Mouse (Mus musculus) erythroblast, embryonic 14.5 days (primary cell): Measurements from ENCODE around the gene Gm17606. TPM values are rescaled to one million over a fixed set of nuclear protein-coding genes. Genes with fewer than 3 reads are reported as not detected.

Experiments
- H3K27me3 ChIP-seq: 2 replicates; pipeline ENCODE4 v1.6.1; 2012; ENCODE audit warnings: inconsistent platforms; ENCODE audit not compliant: control insufficient read depth
- H3K36me3 ChIP-seq: 2 replicates; pipeline ENCODE4 v1.6.1; 2012; ENCODE audit warnings: mild to moderate bottlenecking, inconsistent platforms; ENCODE audit not compliant: control insufficient read depth
- H3K4me1 ChIP-seq: 2 replicates; pipeline ENCODE4 v1.6.1; 2012; ENCODE audit warnings: inconsistent platforms; ENCODE audit not compliant: control insufficient read depth
- H3K4me3 ChIP-seq: replicated peaks from 2 replicates; pipeline ENCODE3; 2012; ENCODE audit warnings: moderate library complexity, mild to moderate bottlenecking, inconsistent platforms
- H3K9me3 ChIP-seq: 2 replicates; pipeline ENCODE4 v1.6.1; 2012; ENCODE audit warnings: low read length, inconsistent platforms, mixed read lengths; ENCODE audit not compliant: control insufficient read depth
- GATA1 ChIP-seq: IDR thresholded peaks from 2 replicates; pipeline ENCODE4 v1.6.1; 2012; ENCODE audit warnings: low read length, inconsistent platforms, mixed read lengths
- TAL1 ChIP-seq: IDR thresholded peaks from 3 replicates; pipeline ENCODE4 v1.6.1; 2012; ENCODE audit warnings: low read length, inconsistent platforms, mixed read lengths
- polyA plus RNA-seq: library from polyadenylated mRNA; stranded (reverse); fragments of >175 nt; gene quantifications from 2 replicates; pipeline ENCODE4 v1.2.3, GENCODE M21; 2012

Gm17606 gene
- polyA plus RNA-seq, 1 experiment: not detected

GRCm38 (mm10) chr14:54646898-54647636 is 6.3 kb downstream of the Gm17606 start:
- Histone ChIP-seq H3K9me3 (no peaks in the 10 kb centered on the region; the same call in 1 of the 2 replicates), H3K4me1 (peaks cover 18% of the 10 kb centered on the region), H3K36me3 (peaks cover 98% of the 10 kb centered on the region)

GRCm38 (mm10) chr14:54647900-54648299 is 7.1 kb downstream of the Gm17606 start:
- H3K36me3 ChIP-seq: peaks cover 96% of the 10 kb centered on the region
- TF ChIP-seq GATA1: no peak
- TF ChIP-seq TAL1: no peak

More at GRCm38 (mm10) chr14:54646898-54647636, 6.3 kb downstream of the Gm17606 start:
- TF ChIP-seq TAL1 (no peak), GATA1 (no peak)
- Histone ChIP-seq H3K4me3 (no peak overlapping the region), H3K27me3 (no peaks in the 10 kb centered on the region)

GRCm38 (mm10) chr14:54650621-54651454 is 10.1 kb downstream of the Gm17606 start:
- no peaks in the 10 kb centered on the region for H3K9me3 ChIP-seq
- H3K27me3 ChIP-seq: no peaks in the 10 kb centered on the region
- peaks cover 41% of the 10 kb centered on the region for H3K4me1 ChIP-seq
- H3K36me3 ChIP-seq: peaks cover 86% of the 10 kb centered on the region
- H3K4me3 ChIP-seq: no peak overlapping the region
- TF ChIP-seq GATA1: no peak
- no peak for TF ChIP-seq TAL1

More at GRCm38 (mm10) chr14:54647900-54648299, 7.1 kb downstream of the Gm17606 start:
- no peak overlapping the region for H3K4me3 ChIP-seq
- no peaks in the 10 kb centered on the region for H3K27me3 ChIP-seq
- H3K4me1 ChIP-seq: peaks cover 26% of the 10 kb centered on the region
- H3K9me3 ChIP-seq: no peaks in the 10 kb centered on the region; the same call in 1 of the 2 replicates

GRCm38 (mm10) chr14:54651556-54651955 is 10.8 kb downstream of the Gm17606 start:
- Histone ChIP-seq H3K27me3 (no peaks in the 10 kb centered on the region), H3K9me3 (no peaks in the 10 kb centered on the region), H3K36me3 (peaks cover 86% of the 10 kb centered on the region), H3K4me3 (no peak overlapping the region), H3K4me1 (peaks cover 41% of the 10 kb centered on the region)
- TF ChIP-seq GATA1 (no peak), TAL1 (no peak)

GRCm38 (mm10) chr14:54652787-54653186 is 12.0 kb downstream of the Gm17606 start:
- Histone ChIP-seq H3K36me3 (peaks cover 86% of the 10 kb centered on the region), H3K9me3 (no peaks in the 10 kb centered on the region), H3K4me3 (peak overlapping the region; percentile 82), H3K27me3 (no peaks in the 10 kb centered on the region), H3K4me1 (peaks cover 41% of the 10 kb centered on the region)
- TF ChIP-seq TAL1 (no peak), GATA1 (no peak)

GRCm38 (mm10) chr14:54653496-54653895 is 12.7 kb downstream of the Gm17606 start:
- H3K27me3 ChIP-seq: no peaks in the 10 kb centered on the region
- TF ChIP-seq TAL1 (no peak), GATA1 (no peak)
- H3K36me3 ChIP-seq: peaks cover 86% of the 10 kb centered on the region
- peak overlapping the region; percentile 82 for H3K4me3 ChIP-seq
- H3K9me3 ChIP-seq: no peaks in the 10 kb centered on the region
- H3K4me1 ChIP-seq: peaks cover 39% of the 10 kb centered on the region

GRCm38 (mm10) chr14:54660009-54660408 is 19.3 kb downstream of the Gm17606 start:
- no peaks in the 10 kb centered on the region for H3K4me1 ChIP-seq
- peaks cover 97% of the 10 kb centered on the region for H3K36me3 ChIP-seq
- no peaks in the 10 kb centered on the region for H3K9me3 ChIP-seq
- no peaks in the 10 kb centered on the region for H3K27me3 ChIP-seq
- TF ChIP-seq GATA1 (no peak), TAL1 (no peak)
- H3K4me3 ChIP-seq: no peak overlapping the region

GRCm38 (mm10) chr14:54664477-54665222 is 23.9 kb downstream of the Gm17606 start:
- Histone ChIP-seq H3K9me3 (no peaks in the 10 kb centered on the region), H3K36me3 (peaks cover 96% of the 10 kb centered on the region), H3K27me3 (no peaks in the 10 kb centered on the region), H3K4me3 (no peak overlapping the region), H3K4me1 (no peaks in the 10 kb centered on the region)
- TF ChIP-seq TAL1 (no peak), GATA1 (no peak)

GRCm38 (mm10) chr14:54669381-54669780 is 28.6 kb downstream of the Gm17606 start:
- peaks cover 87% of the 10 kb centered on the region for H3K36me3 ChIP-seq
- H3K9me3 ChIP-seq: no peaks in the 10 kb centered on the region
- H3K27me3 ChIP-seq: no peaks in the 10 kb centered on the region
- H3K4me1 ChIP-seq: peaks cover 2% of the 10 kb centered on the region; the same call in 1 of the 2 replicates
- TF ChIP-seq GATA1: no peak
- no peak for TF ChIP-seq TAL1
- H3K4me3 ChIP-seq: no peak overlapping the region
